Mouse (Mus musculus): ENCODE results near the gene R3hdml. TPM values are rescaled to one million over a fixed set of nuclear protein-coding genes. Genes with fewer than 3 reads are reported as not detected.
A peak's percentile ranks its signal among the peaks of the same experiment; 100 is the strongest.
"Not testable (repeated sequence)": the region's sequence is repeated elsewhere in the genome, so short reads cannot be mapped to it uniquely, and the experiment has no call there.

The R3hdml gene
- polyA plus RNA-seq, 1 experiment from 2014 or later, result not detected

- no peak; the same call in 1 of the 2 replicates for ATAC-seq (ENCODE audit: insufficient read depth, low FRiP score)
- Histone ChIP-seq H3K4me2 (ENCODE audit: low read depth, low read length) (no peak overlapping the region), H3K27me3 (ENCODE audit: control insufficient read depth, insufficient read depth, low read length) (peaks cover 8% of the 10 kb centered on the region), H3K27ac (ENCODE audit: low read length) (no peak overlapping the region), H3K9ac (ENCODE audit: low read length) (no peak overlapping the region), H3K4me3 (replicated peaks; ENCODE audit: low read length) (no peak overlapping the region), H3K9me3 (replicated peaks; ENCODE audit: control insufficient read depth, low read length) (no peaks in the 10 kb centered on the region), H3K4me1 (ENCODE audit: control insufficient read depth, insufficient read depth, low read length) (0 out of 2 replicates have a peak, but pooled peaks cover 2% of the 10 kb centered on the region), H3K36me3 (ENCODE audit: control insufficient read depth, insufficient read depth, low read length) (no peaks in the 10 kb centered on the region)
- whole genome bisulfite sequencing, result 29% methylated on average over 10 of the region's 10 CpGs
These were observed 32.7 kb upstream of the R3hdml start for GRCm38 (mm10) chr2:163459380-163459779.

GRCm38 (mm10) chr2:163460622-163461021, 31.5 kb upstream of the R3hdml start:
- 0 out of 2 replicates have a peak, but pooled peaks cover 2% of the 10 kb centered on the region for H3K4me1 ChIP-seq (ENCODE audit: control insufficient read depth, insufficient read depth, low read length)
- peaks cover 8% of the 10 kb centered on the region for H3K27me3 ChIP-seq (ENCODE audit: control insufficient read depth, insufficient read depth, low read length)
- no peak overlapping the region for H3K9ac ChIP-seq (ENCODE audit: low read length)
- no peak for ATAC-seq (ENCODE audit: insufficient read depth, low FRiP score)
- no peaks in the 10 kb centered on the region for H3K9me3 ChIP-seq (replicated peaks; ENCODE audit: control insufficient read depth, low read length)
- H3K36me3 ChIP-seq (ENCODE audit: control insufficient read depth, insufficient read depth, low read length), result no peaks in the 10 kb centered on the region; the same call in 1 of the 2 replicates
- no peak overlapping the region for H3K4me2 ChIP-seq (ENCODE audit: low read depth, low read length)
- 82% methylated on average over 8 of the region's 8 CpGs for WGBS
- no peak overlapping the region for H3K27ac ChIP-seq (ENCODE audit: low read length)
- H3K4me3 ChIP-seq (replicated peaks; ENCODE audit: low read length), result no peak overlapping the region

GRCm38 (mm10) chr2:163461307-163461706, 30.8 kb upstream of the R3hdml start:
- 92% methylated on average over 9 of the region's 9 CpGs for WGBS
- H3K4me3 ChIP-seq (replicated peaks; ENCODE audit: low read length); H3K4me2 ChIP-seq (ENCODE audit: low read depth, low read length); H3K4me1 ChIP-seq (ENCODE audit: control insufficient read depth, insufficient read depth, low read length); H3K27me3 ChIP-seq (ENCODE audit: control insufficient read depth, insufficient read depth, low read length); H3K9me3 ChIP-seq (replicated peaks; ENCODE audit: control insufficient read depth, low read length); H3K27ac ChIP-seq (ENCODE audit: low read length); ATAC-seq (ENCODE audit: insufficient read depth, low FRiP score); H3K9ac ChIP-seq (ENCODE audit: low read length); H3K36me3 ChIP-seq (ENCODE audit: control insufficient read depth, insufficient read depth, low read length): not testable (repeated sequence)

- no peak overlapping the region for H3K27ac ChIP-seq (ENCODE audit: low read length)
- ATAC-seq (ENCODE audit: insufficient read depth, low FRiP score), result no peak
- H3K27me3 ChIP-seq (ENCODE audit: control insufficient read depth, insufficient read depth, low read length), result peaks cover 8% of the 10 kb centered on the region
- H3K9ac ChIP-seq (ENCODE audit: low read length), result no peak overlapping the region
- no peak overlapping the region for H3K4me2 ChIP-seq (ENCODE audit: low read depth, low read length)
- H3K36me3 ChIP-seq (ENCODE audit: control insufficient read depth, insufficient read depth, low read length), result no peaks in the 10 kb centered on the region; the same call in 1 of the 2 replicates
- WGBS, result 55% methylated on average over 5 of the region's 5 CpGs
- no peaks in the 10 kb centered on the region for H3K9me3 ChIP-seq (replicated peaks; ENCODE audit: control insufficient read depth, low read length)
- no peak overlapping the region for H3K4me3 ChIP-seq (replicated peaks; ENCODE audit: low read length)
- 0 out of 2 replicates have a peak, but pooled peaks cover 6% of the 10 kb centered on the region for H3K4me1 ChIP-seq (ENCODE audit: control insufficient read depth, insufficient read depth, low read length)
These were observed 29.7 kb upstream of the R3hdml start for GRCm38 (mm10) chr2:163462386-163462785.

- Histone ChIP-seq H3K4me2 (ENCODE audit: low read depth, low read length) (no peak overlapping the region), H3K27me3 (ENCODE audit: control insufficient read depth, insufficient read depth, low read length) (peaks cover 8% of the 10 kb centered on the region), H3K9me3 (replicated peaks; ENCODE audit: control insufficient read depth, low read length) (no peaks in the 10 kb centered on the region), H3K4me3 (replicated peaks; ENCODE audit: low read length) (no peak overlapping the region), H3K27ac (ENCODE audit: low read length) (no peak overlapping the region), H3K36me3 (ENCODE audit: control insufficient read depth, insufficient read depth, low read length) (no peaks in the 10 kb centered on the region; the same call in 1 of the 2 replicates), H3K4me1 (ENCODE audit: control insufficient read depth, insufficient read depth, low read length) (0 out of 2 replicates have a peak, but pooled peaks cover 6% of the 10 kb centered on the region), H3K9ac (ENCODE audit: low read length) (no peak overlapping the region)
- 69% methylated on average over 11 of the region's 11 CpGs for WGBS
- ATAC-seq (ENCODE audit: insufficient read depth, low FRiP score), result no peak
These were observed 29.3 kb upstream of the R3hdml start for GRCm38 (mm10) chr2:163462801-163463200.

GRCm38 (mm10) chr2:163463251-163463769, 28.8 kb upstream of the R3hdml start:
- no peak overlapping the region for H3K27ac ChIP-seq (ENCODE audit: low read length)
- H3K9ac ChIP-seq (ENCODE audit: low read length), result no peak overlapping the region
- WGBS, result 51% methylated on average over 10 of the region's 10 CpGs
- no peak for ATAC-seq (ENCODE audit: insufficient read depth, low FRiP score)
- peaks cover 8% of the 10 kb centered on the region for H3K27me3 ChIP-seq (ENCODE audit: control insufficient read depth, insufficient read depth, low read length)
- no peak overlapping the region for H3K4me2 ChIP-seq (ENCODE audit: low read depth, low read length)
- no peaks in the 10 kb centered on the region for H3K9me3 ChIP-seq (replicated peaks; ENCODE audit: control insufficient read depth, low read length)
- 0 out of 2 replicates have a peak, but pooled peaks cover 6% of the 10 kb centered on the region for H3K4me1 ChIP-seq (ENCODE audit: control insufficient read depth, insufficient read depth, low read length)
- no peaks in the 10 kb centered on the region; the same call in 1 of the 2 replicates for H3K36me3 ChIP-seq (ENCODE audit: control insufficient read depth, insufficient read depth, low read length)
- H3K4me3 ChIP-seq (replicated peaks; ENCODE audit: low read length), result no peak overlapping the region

GRCm38 (mm10) chr2:163463998-163464397, 28.1 kb upstream of the R3hdml start:
- Histone ChIP-seq H3K4me2 (ENCODE audit: low read depth, low read length) (no peak overlapping the region), H3K9ac (ENCODE audit: low read length) (no peak overlapping the region), H3K9me3 (replicated peaks; ENCODE audit: control insufficient read depth, low read length) (no peaks in the 10 kb centered on the region), H3K27me3 (ENCODE audit: control insufficient read depth, insufficient read depth, low read length) (peaks cover 2% of the 10 kb centered on the region; the same call in 1 of the 2 replicates), H3K4me3 (replicated peaks; ENCODE audit: low read length) (no peak overlapping the region), H3K36me3 (ENCODE audit: control insufficient read depth, insufficient read depth, low read length) (peaks cover 4% of the 10 kb centered on the region; the same call in 1 of the 2 replicates), H3K27ac (ENCODE audit: low read length) (no peak overlapping the region), H3K4me1 (ENCODE audit: control insufficient read depth, insufficient read depth, low read length) (0 out of 2 replicates have a peak, but pooled peaks cover 4% of the 10 kb centered on the region)
- no peak for ATAC-seq (ENCODE audit: insufficient read depth, low FRiP score)
- 63% methylated on average over 4 of the region's 4 CpGs for WGBS

GRCm38 (mm10) chr2:163464562-163464961, 27.6 kb upstream of the R3hdml start:
- 56% methylated on average over 6 of the region's 6 CpGs for whole genome bisulfite sequencing
- no peak overlapping the region for H3K27ac ChIP-seq (ENCODE audit: low read length)
- H3K27me3 ChIP-seq (ENCODE audit: control insufficient read depth, insufficient read depth, low read length), result no peaks in the 10 kb centered on the region
- ATAC-seq (ENCODE audit: insufficient read depth, low FRiP score), result no peak
- H3K4me2 ChIP-seq (ENCODE audit: low read depth, low read length), result no peak overlapping the region
- no peak overlapping the region for H3K9ac ChIP-seq (ENCODE audit: low read length)
- no peak overlapping the region for H3K4me3 ChIP-seq (replicated peaks; ENCODE audit: low read length)
- H3K4me1 ChIP-seq (ENCODE audit: control insufficient read depth, insufficient read depth, low read length), result 0 out of 2 replicates have a peak, but pooled peaks cover 4% of the 10 kb centered on the region
- H3K9me3 ChIP-seq (replicated peaks; ENCODE audit: control insufficient read depth, low read length), result no peaks in the 10 kb centered on the region
- peaks cover 7% of the 10 kb centered on the region; the same call in 1 of the 2 replicates for H3K36me3 ChIP-seq (ENCODE audit: control insufficient read depth, insufficient read depth, low read length)

GRCm38 (mm10) chr2:163466771-163467170, 25.3 kb upstream of the R3hdml start:
- Histone ChIP-seq H3K4me2 (ENCODE audit: low read depth, low read length) (no peak overlapping the region), H3K36me3 (ENCODE audit: control insufficient read depth, insufficient read depth, low read length) (peaks cover 7% of the 10 kb centered on the region; the same call in 1 of the 2 replicates), H3K4me1 (ENCODE audit: control insufficient read depth, insufficient read depth, low read length) (peaks cover 11% of the 10 kb centered on the region), H3K4me3 (replicated peaks; ENCODE audit: low read length) (no peak overlapping the region), H3K9ac (ENCODE audit: low read length) (no peak overlapping the region), H3K27me3 (ENCODE audit: control insufficient read depth, insufficient read depth, low read length) (no peaks in the 10 kb centered on the region), H3K27ac (ENCODE audit: low read length) (no peak overlapping the region), H3K9me3 (replicated peaks; ENCODE audit: control insufficient read depth, low read length) (no peaks in the 10 kb centered on the region)
- WGBS, result 45% methylated on average over 8 of the region's 8 CpGs
- peak; percentile 88 for ATAC-seq (ENCODE audit: insufficient read depth, low FRiP score)

Data from stomach, embryonic 16.5 days (tissue).